Mouse (Mus musculus) layer of hippocampus, postnatal 14 days (tissue): ENCODE results near the gene Fbxl12. TPM values are rescaled to one million over a fixed set of nuclear protein-coding genes. Genes with fewer than 3 reads are reported as not detected.
"Not testable (repeated sequence)": the region's sequence is repeated elsewhere in the genome, so short reads cannot be mapped to it uniquely, and the experiment has no call there.

Experiments
- DNase-seq, 2 experiments: peaks; one replicate each; pipeline ENCODE4 v3.0.0; 2021 to 2022; ENCODE audit warnings: low spot score in 2 of 2, mixed read lengths in 1 of 2
- total RNA-seq, 2 experiments: library from RNA; stranded (reverse); gene quantifications; 2 replicates each; pipeline ENCODE4 v1.2.3; 2021

Gene Fbxl12
- total RNA-seq, 2 experiments from 2014 or later = 17.9 to 18.9 TPM

- no peak for DNase-seq
Measured at GRCm38 (mm10) chr9:20653859-20654258, 9.3 kb upstream of the Fbxl12 start.

DNA sequence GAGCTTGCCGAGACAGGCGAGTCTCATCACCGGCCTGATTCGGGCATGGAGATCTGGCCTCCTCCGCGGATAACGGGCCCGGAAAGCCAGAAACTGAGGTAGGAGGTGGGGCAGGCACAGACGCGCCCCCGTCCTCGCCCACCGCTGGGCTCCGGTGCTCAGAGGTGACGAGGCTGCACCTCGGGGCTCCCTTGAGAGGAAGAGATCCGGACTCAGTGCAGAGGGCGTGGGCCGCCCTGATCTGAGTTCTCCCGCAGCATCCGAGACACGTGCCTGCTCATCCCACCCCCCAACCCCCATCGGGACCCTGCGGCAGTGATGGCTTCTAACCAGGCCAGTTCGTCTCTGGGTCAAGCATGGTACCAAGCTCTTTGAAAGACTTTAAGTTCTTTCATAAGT is 7.7 kb upstream of the Fbxl12 start:
- peak in 1 of 2 experiments; percentile 46 for DNase-seq

GRCm38 (mm10) chr9:20651602-20652259 is 7.2 kb upstream of the Fbxl12 start, which contains the start of gene Pin1:
Pin1 (plus strand) TSS chr9:20652095.
- DNase-seq = peak; percentile 99

- peak in 1 of 2 experiments; percentile 44 for DNase-seq
Measured at GRCm38 (mm10) chr9:20645121-20645520, 554 bp upstream of the Fbxl12 start.

- no peak for DNase-seq
Measured at GRCm38 (mm10) chr9:20643781-20644180, 786 bp downstream of the Fbxl12 start.

- DNase-seq = peak; percentile 70 to 84
Measured at GRCm38 (mm10) chr9:20642896-20643466, 1.6 kb downstream of the Fbxl12 start.

DNA sequence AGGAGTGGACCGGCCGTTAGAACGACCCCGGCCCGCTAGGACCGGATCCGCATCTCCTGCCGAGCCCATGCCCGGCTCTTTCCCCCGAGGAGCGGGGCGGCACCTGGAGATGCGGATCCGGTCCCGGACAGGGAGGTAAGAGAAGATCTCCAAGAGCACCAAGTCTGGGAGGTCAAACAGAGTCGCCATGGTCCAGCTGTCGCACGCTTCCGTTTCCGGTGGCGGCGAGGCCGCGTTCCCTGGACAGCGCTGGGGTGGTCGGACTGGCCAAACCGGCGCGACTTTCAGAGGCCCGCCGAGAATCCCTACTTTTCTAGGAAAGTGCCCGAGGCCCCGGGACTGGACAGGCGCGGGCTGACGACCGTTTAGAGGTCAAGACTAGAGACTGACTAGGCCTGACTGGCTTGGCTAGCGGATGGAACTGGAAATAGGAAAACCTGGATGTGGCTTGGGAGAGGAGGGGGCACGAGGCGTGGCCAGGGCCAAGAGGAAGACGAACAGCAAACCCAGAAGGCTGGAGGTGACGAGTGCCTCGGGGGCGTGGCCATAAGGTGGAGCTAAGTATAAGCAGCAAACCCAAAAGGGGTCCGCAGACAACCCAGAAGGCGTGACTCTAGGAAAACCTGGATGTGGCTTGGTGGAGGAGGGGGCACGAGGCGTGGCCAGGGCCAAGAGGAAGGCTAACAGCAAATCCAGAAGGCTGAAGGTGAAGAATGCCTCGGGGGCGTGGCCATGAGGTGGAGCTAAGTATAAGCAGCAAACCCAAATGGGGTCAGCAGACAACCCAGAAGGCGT is 2.3 kb downstream of the Fbxl12 start, which contains the start of gene Ubl5:
TSS of gene Ubl5 (plus strand) at position 778 of the 795 bp plus-strand sequence.
- peak; percentile 70 to 78 for DNase-seq

GRCm38 (mm10) chr9:20641501-20641900 is 3.1 kb downstream of the Fbxl12 start:
- DNase-seq = no peak

DNA sequence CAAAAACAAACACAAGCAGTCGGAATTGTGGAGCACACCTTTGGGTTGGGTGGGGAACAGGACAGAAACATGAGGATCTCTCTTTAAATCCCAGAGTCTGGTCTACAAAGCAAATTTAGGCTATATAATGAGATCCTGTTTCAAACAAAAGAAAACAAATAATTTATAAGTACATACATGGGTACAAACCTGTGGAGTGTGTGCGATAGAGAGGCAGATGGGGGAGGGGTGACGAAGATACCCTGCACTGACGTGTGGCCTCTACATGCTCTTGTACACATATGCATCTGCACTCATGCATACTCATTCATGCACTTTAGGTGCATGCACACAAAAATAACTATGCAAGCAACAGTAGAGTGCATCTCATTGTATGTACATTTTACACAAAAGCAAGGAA is 5.1 kb downstream of the Fbxl12 start:
- no peak for DNase-seq

- no peak for DNase-seq
Measured at GRCm38 (mm10) chr9:20638552-20638951, 6.0 kb downstream of the Fbxl12 start.

- DNase-seq = no peak
Measured at GRCm38 (mm10) chr9:20636790-20637189, 7.8 kb downstream of the Fbxl12 start.

DNA sequence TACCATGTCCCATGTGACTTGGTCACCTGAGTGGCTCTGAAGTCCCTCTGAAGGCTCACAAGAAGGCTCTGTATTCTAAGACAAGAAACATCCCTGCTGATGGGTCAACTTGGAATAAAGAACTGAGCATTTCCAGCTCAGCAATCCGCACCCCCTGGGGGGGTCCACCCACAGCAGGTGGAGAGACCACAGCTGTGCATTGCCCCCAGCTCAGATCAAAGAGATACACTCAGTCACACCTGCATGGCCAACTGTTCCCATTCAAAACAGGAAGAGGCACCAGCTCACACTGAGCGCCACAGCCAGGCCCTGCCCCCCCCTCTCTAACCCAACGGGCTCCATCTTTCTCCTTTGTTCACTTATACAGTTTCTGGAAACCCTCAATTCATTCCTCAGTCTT is 8.3 kb downstream of the Fbxl12 start:
- DNase-seq = no peak

GRCm38 (mm10) chr9:20635676-20636075 is 8.9 kb downstream of the Fbxl12 start:
- DNase-seq = not testable (repeated sequence)

GRCm38 (mm10) chr9:20631332-20631731 is 13.2 kb downstream of the Fbxl12 start:
- DNase-seq = no peak

GRCm38 (mm10) chr9:20616685-20617084 is 27.9 kb downstream of the Fbxl12 start:
- DNase-seq = no peak

DNA sequence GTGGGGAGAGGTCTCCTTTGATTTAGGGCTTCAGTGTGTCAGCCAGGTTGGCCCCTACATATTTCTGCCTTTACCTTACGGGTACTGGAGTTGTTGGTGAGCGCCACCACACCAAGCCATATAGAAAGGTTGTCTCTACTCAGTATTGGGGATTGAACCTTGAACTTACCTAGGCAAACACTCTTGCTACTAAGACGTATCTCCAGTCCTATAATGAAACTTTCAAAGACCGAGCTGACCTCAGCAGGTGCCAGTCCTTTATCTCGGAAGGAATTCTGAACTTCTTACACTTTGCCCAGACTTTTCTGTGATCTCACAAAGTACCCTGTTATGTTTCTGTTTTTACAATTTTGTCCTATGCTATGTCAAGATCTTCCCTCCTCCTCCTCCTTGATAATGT is 32.6 kb downstream of the Fbxl12 start:
- no peak for DNase-seq

DNA sequence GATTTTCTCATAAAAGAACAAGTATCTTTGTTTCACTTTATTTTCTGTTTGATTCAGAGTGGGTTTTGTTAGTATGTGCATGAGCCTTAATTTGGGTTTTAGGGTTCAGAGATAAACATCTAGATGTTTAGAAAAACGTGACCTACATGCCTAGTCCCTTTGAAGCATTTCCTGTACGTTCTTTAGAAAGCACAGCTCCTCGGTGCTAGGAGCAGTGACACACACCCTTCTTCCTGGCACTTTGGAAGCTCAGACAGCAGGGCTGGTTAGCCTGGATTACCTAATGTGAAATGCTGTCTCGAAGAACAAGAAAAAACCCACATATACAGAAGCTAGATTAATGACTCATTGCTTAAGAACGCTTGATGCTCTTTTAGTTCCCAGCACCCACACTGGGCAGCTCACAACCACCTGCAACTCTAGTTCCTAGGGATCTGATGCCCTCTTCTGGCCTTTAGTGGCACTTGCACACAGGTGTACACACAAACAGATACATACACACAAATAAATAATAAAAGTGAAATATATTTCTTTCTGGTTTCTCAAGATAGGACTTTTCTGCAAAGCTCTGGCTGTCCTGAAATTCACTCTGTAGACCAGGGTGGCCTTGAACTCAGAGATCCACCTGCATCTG is 34.6 kb downstream of the Fbxl12 start:
- DNase-seq = no peak

- peak; percentile 89 to 95 for DNase-seq
Measured at GRCm38 (mm10) chr9:20607100-20607974, 37.2 kb downstream of the Fbxl12 start.

DNA sequence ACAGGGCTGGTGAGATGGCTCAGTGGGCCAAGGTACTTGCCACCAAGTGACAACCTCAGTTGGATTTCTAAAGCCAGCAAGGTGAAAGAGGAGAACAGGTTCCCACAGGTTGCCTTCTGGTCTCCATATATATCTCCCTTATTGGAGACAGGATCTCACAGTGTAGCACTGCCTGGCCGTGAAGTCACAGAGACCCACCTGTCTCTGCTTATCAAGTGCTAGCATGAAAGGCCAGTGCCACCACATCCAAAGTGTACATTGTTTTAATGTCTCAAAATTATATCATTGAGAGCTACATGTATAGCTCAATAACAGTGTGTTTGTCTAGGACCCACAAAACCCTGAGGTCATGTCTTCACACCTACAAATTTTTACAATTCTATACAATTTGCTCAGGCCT is 38.3 kb downstream of the Fbxl12 start:
- DNase-seq = no peak

- no peak for DNase-seq
Measured at GRCm38 (mm10) chr9:20601270-20601669, 43.3 kb downstream of the Fbxl12 start.
